Mouse (Mus musculus) induced T-regulatory cell, adult 2 months (primary cell): Measurements from ENCODE around the gene Slc4a7.
"Not testable (repeated sequence)": the region's sequence is repeated elsewhere in the genome, so short reads cannot be mapped to it uniquely, and the experiment has no call there.

Experiments
- DNase-seq: peaks from one replicate; pipeline ENCODE4 v3.0.0-alpha.2; 2012; ENCODE audit warnings: low read depth

Gene Slc4a7

GRCm38 (mm10) chr14:14800332-14800731 is 98.3 kb downstream of the Slc4a7 start:
- DNase-seq = no peak

GRCm38 (mm10) chr14:14800810-14801209 is 98.7 kb downstream of the Slc4a7 start:
- no peak for DNase-seq

- DNase-seq = not testable (repeated sequence)
These were observed 101.0 kb downstream of the Slc4a7 start, which contains the start of gene Nek10 for GRCm38 (mm10) chr14:14803115-14803514. Gene Nek10 (plus strand): TSS chr14:14803415.

GRCm38 (mm10) chr14:14803921-14804517 is 101.9 kb downstream of the Slc4a7 start:
- no peak for DNase-seq

GRCm38 (mm10) chr14:14804518-14805212 is 102.6 kb downstream of the Slc4a7 start:
- DNase-seq = no peak

- DNase-seq = no peak
These were observed 130.6 kb downstream of the Slc4a7 start for GRCm38 (mm10) chr14:14832520-14833240.

GRCm38 (mm10) chr14:14833498-14833897 is 131.4 kb downstream of the Slc4a7 start:
- no peak for DNase-seq

GRCm38 (mm10) chr14:14834266-14834665 is 132.2 kb downstream of the Slc4a7 start:
- DNase-seq = no peak

GRCm38 (mm10) chr14:14837627-14838026 is 135.5 kb downstream of the Slc4a7 start:
- DNase-seq = no peak

- no peak for DNase-seq
These were observed 136.0 kb downstream of the Slc4a7 start for GRCm38 (mm10) chr14:14838109-14838508.

- DNase-seq = no peak
These were observed 140.9 kb downstream of the Slc4a7 start for GRCm38 (mm10) chr14:14842734-14843530.
